Mouse (Mus musculus) heart, embryonic 14.5 days (tissue): Measurements from ENCODE around the gene Tes3-ps. TPM values are rescaled to one million over a fixed set of nuclear protein-coding genes. Genes with fewer than 3 reads are reported as not detected.

Source experiments
- ATAC-seq: fragments of 200-750 bp; cut with Nextera tagmentation; 2 replicates; pipeline ENCODE4 v1.8.0; 2017; ENCODE audit warnings: low read depth, moderate TSS enrichment; ENCODE audit not compliant: insufficient number of reproducible peaks, insufficient read depth, low FRiP score
- H3K27ac ChIP-seq, 2 experiments: fragments of 200-500 bp in 1 of 2; fragments of 300-500 bp in 1 of 2; sonication (generic) in 1 of 2; replicated peaks in 1 of 2; 2 replicates each; pipeline ENCODE4 v1.5.1; 2012 to 2014; ENCODE audit warnings: low read depth in 2 of 2, low read length in 2 of 2, control low read depth in 1 of 2, mild to moderate bottlenecking in 1 of 2, mixed read lengths in 1 of 2; ENCODE audit not compliant: control insufficient read depth in 1 of 2, insufficient read depth in 1 of 2
- H3K27me3 ChIP-seq: fragments of 300-500 bp; sonication (generic); 2 replicates; pipeline ENCODE4 v1.6.1; 2014; ENCODE audit warnings: mild to moderate bottlenecking, low read length, control low read depth; ENCODE audit not compliant: control insufficient read depth, insufficient read depth
- H3K36me3 ChIP-seq: fragments of 300-500 bp; sonication (generic); 2 replicates; pipeline ENCODE4 v1.6.1; 2014; ENCODE audit warnings: mild to moderate bottlenecking, control low read depth, low read length, mixed read lengths; ENCODE audit not compliant: control insufficient read depth, insufficient read depth
- H3K4me1 ChIP-seq, 2 experiments: fragments of 200-500 bp in 1 of 2; fragments of 300-500 bp in 1 of 2; sonication (generic) in 1 of 2; 2 replicates each; pipeline ENCODE4 v1.6.1; 2012 to 2014; ENCODE audit warnings: low read length in 2 of 2, control low read depth in 1 of 2, mixed read lengths in 1 of 2; ENCODE audit not compliant: control insufficient read depth in 2 of 2, insufficient read depth in 2 of 2
- H3K4me2 ChIP-seq: fragments of 300-500 bp; sonication (generic); 2 replicates; pipeline ENCODE4 v1.6.1; 2014; ENCODE audit warnings: mild to moderate bottlenecking, low read length
- H3K4me3 ChIP-seq, 2 experiments: fragments of 200-500 bp in 1 of 2; fragments of 300-500 bp in 1 of 2; sonication (generic) in 1 of 2; 2 replicates each; pipeline ENCODE4 v1.5.1; 2012 to 2014; ENCODE audit warnings: low read length in 2 of 2, mild to moderate bottlenecking in 2 of 2, control low read depth in 1 of 2, low read depth in 1 of 2, moderate library complexity in 1 of 2; ENCODE audit not compliant: control insufficient read depth in 1 of 2, insufficient read depth in 1 of 2
- H3K9ac ChIP-seq: fragments of 300-500 bp; sonication (generic); 2 replicates; pipeline ENCODE4 v1.6.1; 2014; ENCODE audit warnings: mild to moderate bottlenecking, low read length
- H3K9me3 ChIP-seq: fragments of 300-500 bp; sonication (generic); 2 replicates; pipeline ENCODE4 v1.6.1; 2016; ENCODE audit warnings: low read length, control low read depth; ENCODE audit not compliant: control insufficient read depth
- WGBS: fragments of 180-500 bp; shearing (Covaris S2); extraction: QIAGEN DNeasy Blood & Tissue Kit; methylation state at CpG from one replicate; pipeline ENCODE4 v1.1.7; 2014; 5-methylcytosine and 5-hydroxymethylcytosine counted together
- polyA plus RNA-seq: library from polyadenylated mRNA; unstranded; fragments of >200 nt; fragmentation: Nextera tagmentation; extraction: Ambion mirVana; gene quantifications from 2 replicates; pipeline ENCODE4 v1.2.1, GENCODE M21; 2014

Tes3-ps gene
- polyA plus RNA-seq, 1 experiment from 2014 or later = 0.73 TPM

DNA sequence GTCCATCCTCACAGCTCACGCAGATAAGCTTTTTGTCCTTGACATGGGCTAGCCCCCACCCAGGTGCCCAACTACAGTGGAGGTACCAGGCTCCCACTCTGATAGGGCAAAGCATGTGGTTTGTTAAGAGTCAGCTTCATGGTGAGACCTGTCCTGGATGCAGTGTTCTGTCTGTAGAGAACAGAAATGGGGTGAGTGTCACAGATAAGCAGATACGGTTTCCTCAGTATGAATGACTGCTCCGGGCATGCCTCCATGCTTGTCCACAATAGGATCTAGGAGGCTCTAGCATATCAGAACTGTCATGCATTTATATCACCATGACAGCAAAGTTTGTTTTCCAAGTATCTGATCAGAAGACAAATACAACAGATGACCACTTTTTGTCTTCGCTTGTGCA lies 27.2 kb upstream of the Tes3-ps start:
- Histone ChIP-seq H3K36me3 (peaks cover 49% of the 10 kb centered on the region), H3K4me1 (peaks cover 0 to 2% of the 10 kb centered on the region in 2 experiments; a peak in 2 of 4 replicates), H3K4me2 (no peak overlapping the region), H3K9me3 (no peaks in the 10 kb centered on the region), H3K27me3 (no peaks in the 10 kb centered on the region), H3K27ac (0 out of 4 replicates have a peak overlapping the region, but pooled peaks of 1 of the 2 experiments have one; percentile 3), H3K4me3 (no peak overlapping the region), H3K9ac (no peak overlapping the region)
- no peak for ATAC-seq
- WGBS = 87% methylated on average over 4 of the region's 4 CpGs

DNA sequence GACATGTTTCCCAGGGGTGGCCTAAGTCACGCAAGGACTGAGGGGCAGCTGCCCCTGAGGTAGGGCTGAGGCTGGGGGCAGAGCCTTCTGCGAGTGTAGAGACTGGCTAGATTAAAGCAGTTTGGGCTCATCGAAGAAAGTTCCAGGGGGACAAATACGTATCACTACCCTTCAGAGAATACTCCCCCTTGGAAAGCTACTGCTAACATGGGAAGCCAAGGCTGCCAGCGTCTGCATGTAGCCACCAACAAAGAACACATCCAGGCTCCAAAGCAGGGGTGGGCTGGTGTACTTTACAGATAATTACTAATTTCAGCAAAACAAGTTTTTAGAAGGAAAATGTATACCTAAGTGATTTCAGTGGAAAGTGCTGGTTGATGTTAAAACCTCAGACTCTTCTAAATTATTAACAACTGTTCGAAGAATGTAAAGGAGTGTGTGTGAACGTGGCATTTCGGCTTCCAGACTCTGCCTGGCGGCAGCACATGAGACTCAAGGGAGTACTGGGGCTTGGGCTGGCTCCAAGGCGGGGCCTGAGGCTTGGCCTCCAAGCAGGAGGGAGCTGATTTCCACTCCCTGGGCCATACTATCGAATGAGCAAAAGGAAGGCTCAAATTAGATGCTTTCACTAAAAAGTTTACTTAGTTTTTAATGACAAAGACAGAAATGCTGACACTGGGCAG lies 26.6 kb upstream of the Tes3-ps start:
- H3K4me2 ChIP-seq = no peak overlapping the region
- no peak for ATAC-seq
- no peak overlapping the region for H3K9ac ChIP-seq
- no peaks in the 10 kb centered on the region for H3K9me3 ChIP-seq
- WGBS = 77% methylated on average over 11 of the region's 11 CpGs
- no peak overlapping the region for H3K4me3 ChIP-seq
- no peaks in the 10 kb centered on the region for H3K27me3 ChIP-seq
- peaks cover 42% of the 10 kb centered on the region for H3K36me3 ChIP-seq
- H3K4me1 ChIP-seq = peaks cover 0 to 3% of the 10 kb centered on the region in 2 experiments; a peak in 2 of 4 replicates
- H3K27ac ChIP-seq = peak overlapping the region; percentile 10 to 31; a peak in 2 of 4 replicates

DNA sequence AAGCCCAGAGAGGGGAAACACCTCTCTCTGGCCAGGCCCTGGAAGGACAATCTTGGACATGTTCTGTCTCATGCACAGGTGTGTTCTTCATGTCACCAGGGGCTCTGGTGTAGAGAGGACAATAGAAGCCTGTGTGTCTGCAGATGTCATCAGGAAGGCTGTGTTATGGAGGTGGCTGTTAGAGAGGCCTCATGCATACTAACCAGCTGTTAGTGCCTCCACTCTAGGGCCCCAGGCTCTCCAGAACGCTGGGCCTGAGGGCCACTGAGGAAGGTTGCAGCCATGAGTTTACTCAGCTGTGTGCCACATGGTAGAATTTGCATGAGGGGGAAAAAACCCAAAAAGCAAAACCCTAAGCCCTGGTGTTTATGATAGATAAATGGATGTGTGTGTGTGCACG lies 25.5 kb upstream of the Tes3-ps start:
- H3K36me3 ChIP-seq = peaks cover 31% of the 10 kb centered on the region
- no peaks in the 10 kb centered on the region for H3K9me3 ChIP-seq
- no peaks in the 10 kb centered on the region for H3K27me3 ChIP-seq
- no peak overlapping the region for H3K4me2 ChIP-seq
- WGBS = 80% methylated on average over 2 of the region's 2 CpGs
- no peak overlapping the region for H3K4me3 ChIP-seq
- H3K9ac ChIP-seq = no peak overlapping the region
- H3K4me1 ChIP-seq = peaks cover 0 to 3% of the 10 kb centered on the region in 2 experiments; a peak in 2 of 4 replicates
- no peak overlapping the region for H3K27ac ChIP-seq
- ATAC-seq = no peak

DNA sequence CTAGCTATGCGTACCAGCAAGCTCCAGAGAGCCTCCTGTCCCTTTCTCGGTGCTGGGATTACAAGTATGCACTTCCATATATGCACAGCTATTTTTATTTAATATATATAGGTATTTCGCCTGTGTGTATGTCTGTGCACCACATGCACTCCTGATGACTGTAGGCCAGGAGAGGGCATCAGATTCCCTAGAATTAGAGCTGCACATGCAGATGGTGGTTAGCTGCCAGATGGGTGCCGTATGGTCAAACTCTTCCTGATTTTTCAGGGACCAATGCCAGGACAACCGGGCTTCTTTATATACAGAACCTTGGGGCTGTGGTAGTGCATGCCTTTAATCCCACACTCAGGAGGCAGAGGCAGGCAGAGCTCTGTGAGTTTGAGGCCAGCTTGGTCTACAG lies 24.1 kb upstream of the Tes3-ps start:
- peaks cover 0 to 3% of the 10 kb centered on the region in 2 experiments; a peak in 2 of 4 replicates for H3K4me1 ChIP-seq
- no peaks in the 10 kb centered on the region for H3K27me3 ChIP-seq
- no peak overlapping the region for H3K4me2 ChIP-seq
- no peak for ATAC-seq
- no peak overlapping the region for H3K4me3 ChIP-seq
- no peak overlapping the region for H3K27ac ChIP-seq
- no peak overlapping the region for H3K9ac ChIP-seq
- peaks cover 18% of the 10 kb centered on the region for H3K36me3 ChIP-seq
- 91% methylated on average over 5 of the region's 5 CpGs for WGBS
- H3K9me3 ChIP-seq = no peaks in the 10 kb centered on the region

DNA sequence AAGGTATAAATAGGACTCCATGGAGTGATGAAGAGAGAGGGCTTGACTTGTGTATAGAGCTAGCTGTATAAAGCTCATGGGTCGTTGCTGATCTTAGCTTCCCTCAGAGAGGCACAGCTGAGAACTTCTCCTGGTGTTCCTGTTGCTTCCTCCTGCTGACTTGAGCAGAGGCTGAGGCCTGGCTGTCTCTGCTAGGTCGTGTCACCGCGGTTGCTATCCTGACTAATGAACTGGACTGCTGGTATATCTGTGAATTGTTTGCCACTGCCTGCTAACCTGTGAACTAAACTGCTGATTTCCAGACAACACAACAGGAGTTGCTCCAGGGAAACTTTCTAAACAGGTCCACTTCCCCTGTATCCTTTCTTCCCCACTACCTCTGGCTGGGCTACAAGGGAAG lies 22.8 kb upstream of the Tes3-ps start:
- 75% methylated on average over 4 of the region's 4 CpGs for WGBS

DNA sequence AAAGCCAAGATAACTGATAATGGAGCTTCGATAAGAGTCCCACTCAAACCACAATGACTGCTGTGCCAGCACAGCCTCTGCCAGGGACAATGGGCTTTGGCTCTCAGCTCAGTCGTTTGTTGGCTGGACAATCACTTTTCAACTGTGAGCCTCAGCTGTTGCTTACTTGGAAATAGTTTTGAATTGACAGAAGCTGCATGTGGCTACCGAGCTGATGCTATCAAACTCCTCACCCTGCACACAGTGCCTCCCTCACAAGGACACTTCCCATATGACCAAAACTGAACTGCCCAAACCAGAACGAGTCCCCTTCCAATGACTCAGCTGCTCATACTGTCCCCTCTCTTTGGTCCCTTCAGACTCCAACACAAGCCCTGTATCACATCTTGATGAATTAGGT lies 22.3 kb upstream of the Tes3-ps start:
- no peak for ATAC-seq
- WGBS = 60% methylated on average over 4 of the region's 4 CpGs
- no peaks in the 10 kb centered on the region for H3K27me3 ChIP-seq
- H3K4me3 ChIP-seq = no peak overlapping the region
- H3K4me1 ChIP-seq = peaks cover 0 to 3% of the 10 kb centered on the region in 2 experiments; a peak in 2 of 4 replicates
- H3K4me2 ChIP-seq = no peak overlapping the region
- H3K27ac ChIP-seq = no peak overlapping the region
- no peak overlapping the region for H3K9ac ChIP-seq
- H3K36me3 ChIP-seq = peaks cover under 1% of the 10 kb centered on the region; the same call in 1 of the 2 replicates
- no peaks in the 10 kb centered on the region for H3K9me3 ChIP-seq

More for the DNA sequence above, 22.8 kb upstream of the Tes3-ps start:
- Histone ChIP-seq H3K9me3 (no peaks in the 10 kb centered on the region), H3K4me1 (peaks cover 0 to 3% of the 10 kb centered on the region in 2 experiments; a peak in 2 of 4 replicates), H3K4me3 (no peak overlapping the region), H3K36me3 (peaks cover 5% of the 10 kb centered on the region), H3K4me2 (no peak overlapping the region), H3K27me3 (no peaks in the 10 kb centered on the region), H3K9ac (no peak overlapping the region), H3K27ac (no peak overlapping the region; a peak in 1 of 4 replicates)
- ATAC-seq = no peak

DNA sequence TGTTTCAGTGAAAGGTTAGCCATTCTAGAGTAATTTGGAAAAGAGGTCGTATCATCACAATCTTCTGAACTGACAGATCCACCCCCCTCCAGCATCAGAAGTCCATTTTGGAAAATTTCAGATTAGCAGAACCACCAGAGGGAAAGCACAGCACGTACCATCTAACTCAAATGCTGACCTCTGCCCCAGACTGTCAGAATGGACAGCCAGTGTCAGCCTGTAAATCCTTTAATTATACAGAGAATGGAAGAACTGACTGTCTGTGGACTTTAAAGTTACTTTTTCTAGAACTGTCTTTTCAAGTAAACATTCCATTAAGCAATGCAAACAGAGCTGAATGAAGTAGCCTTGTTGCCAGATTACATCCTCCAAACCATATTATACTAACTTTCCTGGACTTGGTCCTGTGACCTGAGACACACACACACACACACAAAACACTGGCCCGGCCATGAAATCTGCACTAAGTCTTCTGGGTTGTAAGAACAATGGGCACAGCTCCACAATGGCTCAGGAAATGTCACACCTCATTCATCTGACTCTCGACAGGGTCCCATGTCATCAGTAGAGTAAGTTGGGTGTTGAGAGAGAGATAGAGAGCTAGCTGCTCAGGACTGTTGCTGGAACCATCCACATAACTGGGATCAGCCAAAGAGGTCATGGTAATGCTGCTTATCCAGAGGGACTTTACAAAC lies 21.0 kb upstream of the Tes3-ps start:
- Histone ChIP-seq H3K4me3 (no peak overlapping the region), H3K9me3 (no peaks in the 10 kb centered on the region), H3K4me2 (no peak overlapping the region), H3K36me3 (no peaks in the 10 kb centered on the region), H3K27ac (no peak overlapping the region), H3K9ac (no peak overlapping the region), H3K27me3 (no peaks in the 10 kb centered on the region), H3K4me1 (peaks cover 0 to 3% of the 10 kb centered on the region in 2 experiments; a peak in 2 of 4 replicates)
- 66% methylated on average over 4 of the region's 4 CpGs for WGBS
- no peak for ATAC-seq
